In the genomic region with DNA sequence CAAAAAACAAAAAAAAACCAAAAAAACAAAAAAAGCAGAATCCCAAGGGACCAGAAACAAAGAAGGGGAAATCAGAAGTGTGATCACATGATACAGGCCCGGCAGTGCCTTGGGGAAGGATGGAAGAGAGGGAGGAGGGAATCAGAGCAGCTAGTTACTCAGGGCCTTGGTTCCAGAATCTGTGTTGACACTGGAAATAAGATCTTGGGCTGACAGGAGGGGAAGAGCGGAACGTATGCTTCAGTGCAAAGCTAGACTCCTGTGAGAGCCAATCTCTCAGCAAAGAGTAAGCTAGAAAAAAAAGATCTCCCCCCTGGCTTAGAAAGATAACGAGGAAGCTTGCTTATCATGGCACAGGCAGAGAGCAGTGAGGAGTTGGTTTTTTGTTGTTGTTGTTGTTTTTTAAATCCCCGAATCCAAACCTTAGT, we compare ENCODE assay signal across 12 mouse cellular contexts. TPM values are rescaled to one million over a fixed set of nuclear protein-coding genes. Genes with fewer than 3 reads are reported as not detected.
DNase-seq lines count a peak whose midpoint lies in the region; ATAC-seq and TF ChIP-seq lines count a peak whose summit lies in the region.
"Had no signal": no experiment of that assay in that cellular context is flagged by ENCODE, and none has a peak within 500 bp of the region (broad histone marks: within the 10 kb centered on the region; RNA-seq: fewer than 3 reads in every experiment).

No protein-coding gene starts in this region.

- no peak overlapping the region for H3K4me3 ChIP-seq in hindbrain, embryonic 10.5 days
- no peak overlapping the region for H3K4me3 ChIP-seq in hindbrain, postnatal 0 days (ENCODE audit: low read length)
- H3K4me3 ChIP-seq in hindbrain, embryonic 14.5 days (replicated peaks; ENCODE audit: low read length): no peak overlapping the region
- no peak overlapping the region for H3K4me3 ChIP-seq in midbrain, embryonic 14.5 days (replicated peaks; ENCODE audit: low read depth, low read length)
- H3K4me3 ChIP-seq in kidney, embryonic 16.5 days (ENCODE audit: low read length): no peak overlapping the region

- H3K4me2 ChIP-seq in hindbrain, postnatal 0 days (ENCODE audit: low read depth, low read length): no peak overlapping the region
- H3K4me2 ChIP-seq in hindbrain, embryonic 14.5 days (replicated peaks): no peak overlapping the region
- no peak overlapping the region for H3K4me2 ChIP-seq in midbrain, embryonic 14.5 days (ENCODE audit: low read length)
- no peak overlapping the region for H3K4me2 ChIP-seq in kidney, embryonic 16.5 days (replicated peaks; ENCODE audit: low read depth, low read length)

- H3K27ac ChIP-seq in hindbrain, embryonic 10.5 days: peak overlapping the region; percentile 35; the same call in 1 of the 2 replicates
- H3K27ac ChIP-seq in hindbrain, postnatal 0 days: no peak overlapping the region
- H3K27ac ChIP-seq in hindbrain, embryonic 14.5 days: peak overlapping the region; percentile 60; the same call in 1 of the 2 replicates
- H3K27ac ChIP-seq in midbrain, embryonic 14.5 days (replicated peaks; ENCODE audit: low read depth, low read length): peak overlapping the region; percentile 55
- no peak overlapping the region for H3K27ac ChIP-seq in kidney, embryonic 16.5 days (ENCODE audit: low read length)

- H3K9me3 ChIP-seq in hindbrain, embryonic 10.5 days: 0 out of 2 replicates have a peak, but pooled peaks cover 4% of the 10 kb centered on the region
- no peaks in the 10 kb centered on the region for H3K9me3 ChIP-seq in hindbrain, postnatal 0 days (ENCODE audit: low read length)
- H3K9me3 ChIP-seq in hindbrain, embryonic 14.5 days (ENCODE audit: control insufficient read depth, low read length): no peaks in the 10 kb centered on the region
- H3K9me3 ChIP-seq in midbrain, embryonic 14.5 days (ENCODE audit: control insufficient read depth, low read length): no peaks in the 10 kb centered on the region
- H3K9me3 ChIP-seq in kidney, embryonic 16.5 days (ENCODE audit: low read length): 0 out of 2 replicates have a peak, but pooled peaks cover 5% of the 10 kb centered on the region

- DNase-seq in hindbrain, embryonic 10.5 days (ENCODE audit: low spot score): no peak
- no peak for DNase-seq in hindbrain, postnatal 0 days (ENCODE audit: low spot score)
- DNase-seq in embryo, embryonic 10.5 days (ENCODE audit: low spot score): peak; percentile 51
- DNase-seq in hindbrain, embryonic 14.5 days (ENCODE audit: low spot score): peak; percentile 48
- peak; percentile 73 for DNase-seq in midbrain, embryonic 14.5 days
- DNase-seq in lung, postnatal 25 days (ENCODE audit: low spot score): no peak
- DNase-seq: cerebellum, postnatal 25 days; heart, adult 11 months; kidney, postnatal 14 days; lung, adult 18-20 months had no signal

- no peak for TF ChIP-seq CTCF in hindbrain, postnatal 0 days (IDR thresholded peaks at IDR 0.05; ENCODE audit: low read depth)

- H3K9ac ChIP-seq in hindbrain, postnatal 0 days (replicated peaks; ENCODE audit: low read length): no peak overlapping the region; the same call in 1 of the 2 replicates
- no peak overlapping the region for H3K9ac ChIP-seq in hindbrain, embryonic 14.5 days
- H3K9ac ChIP-seq in midbrain, embryonic 14.5 days (replicated peaks; ENCODE audit: low read length): no peak overlapping the region
- H3K9ac ChIP-seq in kidney, embryonic 16.5 days (replicated peaks; ENCODE audit: low read length): no peak overlapping the region

- H3K36me3 ChIP-seq in hindbrain, embryonic 10.5 days: no peaks in the 10 kb centered on the region
- no peaks in the 10 kb centered on the region for H3K36me3 ChIP-seq in hindbrain, postnatal 0 days (ENCODE audit: insufficient read depth, low read length)
- no peaks in the 10 kb centered on the region for H3K36me3 ChIP-seq in hindbrain, embryonic 14.5 days (replicated peaks; ENCODE audit: control insufficient read depth, insufficient read depth)
- no peaks in the 10 kb centered on the region for H3K36me3 ChIP-seq in midbrain, embryonic 14.5 days (ENCODE audit: control insufficient read depth, insufficient read depth, low read length)
- H3K36me3 ChIP-seq in kidney, embryonic 16.5 days (ENCODE audit: insufficient read depth, low read length): no peaks in the 10 kb centered on the region

- no peak for ATAC-seq in hindbrain, postnatal 0 days
- no peak for ATAC-seq in hindbrain, embryonic 14.5 days (ENCODE audit: low FRiP score)
- no peak for ATAC-seq in midbrain, embryonic 14.5 days (ENCODE audit: low FRiP score, low TSS enrichment)
- ATAC-seq in kidney, embryonic 16.5 days (ENCODE audit: low FRiP score, low TSS enrichment): no peak
- ATAC-seq in granulocyte monocyte progenitor cell, adult 5-6 weeks (replicated peaks; ENCODE audit: poor library complexity, severe bottlenecking): no peak

- H3K27me3 ChIP-seq in hindbrain, embryonic 10.5 days (ENCODE audit: insufficient read depth, poor library complexity, severe bottlenecking): peaks cover 17% of the 10 kb centered on the region; the same call in 1 of the 2 replicates
- H3K27me3 ChIP-seq in hindbrain, postnatal 0 days (ENCODE audit: insufficient read depth, low read length): no peaks in the 10 kb centered on the region
- no peaks in the 10 kb centered on the region for H3K27me3 ChIP-seq in hindbrain, embryonic 14.5 days (ENCODE audit: control insufficient read depth, insufficient read depth, low read length)
- no peaks in the 10 kb centered on the region for H3K27me3 ChIP-seq in midbrain, embryonic 14.5 days (ENCODE audit: control insufficient read depth, insufficient read depth, low read length)
- H3K27me3 ChIP-seq in kidney, embryonic 16.5 days (ENCODE audit: insufficient read depth, low read length): no peaks in the 10 kb centered on the region

- H3K4me1 ChIP-seq in hindbrain, embryonic 10.5 days (replicated peaks): peaks cover 52% of the 10 kb centered on the region
- H3K4me1 ChIP-seq in hindbrain, postnatal 0 days (ENCODE audit: insufficient read depth, low read length): peaks cover 8% of the 10 kb centered on the region
- peaks cover 40% of the 10 kb centered on the region for H3K4me1 ChIP-seq in hindbrain, embryonic 14.5 days (replicated peaks; ENCODE audit: control insufficient read depth, insufficient read depth, low read length)
- H3K4me1 ChIP-seq in midbrain, embryonic 14.5 days (ENCODE audit: control insufficient read depth, insufficient read depth, low read length): peaks cover 32% of the 10 kb centered on the region
- peaks cover 19% of the 10 kb centered on the region for H3K4me1 ChIP-seq in kidney, embryonic 16.5 days (ENCODE audit: insufficient read depth, low read length)

- 43% methylated on average over 5 of the region's 5 CpGs for WGBS in hindbrain, embryonic 10.5 days
- WGBS in hindbrain, postnatal 0 days: 45% methylated on average over 5 of the region's 5 CpGs
- WGBS in hindbrain, embryonic 14.5 days: 36% methylated on average over 5 of the region's 5 CpGs
- WGBS in midbrain, embryonic 14.5 days: 20% methylated on average over 5 of the region's 5 CpGs
- WGBS in kidney, embryonic 16.5 days: 35% methylated on average over 5 of the region's 5 CpGs

RNA-seq across cellular contexts. Expression of gene Nfam1, which starts 26.1 kb away (rescaled TPM):
- polyA plus RNA-seq in hindbrain, embryonic 10.5 days (2016; fragmentation: Nextera tagmentation; extraction: Ambion mirVana): 2.8 and 3.6 TPM in 2 replicates
- 1.7 and 3.3 TPM in 2 replicates for total RNA-seq in hindbrain, postnatal 0 days (2014; rRNA removed)
- 1.7 and 1.8 TPM in 2 replicates for polyA plus RNA-seq in hindbrain, postnatal 0 days (2015; fragmentation: Nextera tagmentation; extraction: Ambion mirVana)
- 1.9 and 2.1 TPM in 2 replicates for polyA plus RNA-seq in hindbrain, embryonic 14.5 days (2014; fragmentation: Nextera tagmentation; extraction: Ambion mirVana)
- 1.2 and 2.9 TPM in 2 replicates for polyA plus RNA-seq in midbrain, embryonic 14.5 days (2014; fragmentation: Nextera tagmentation; extraction: Ambion mirVana)
- polyA plus RNA-seq in kidney, embryonic 16.5 days (2015; fragmentation: Nextera tagmentation; extraction: Ambion mirVana): 2.6 and 3.3 TPM in 2 replicates
- 60.7 and 62.4 TPM in 2 replicates for total RNA-seq in granulocyte monocyte progenitor cell, adult 5-6 weeks (2014; fragmentation: Nextera tagmentation)
- total RNA-seq in granulocyte monocyte progenitor cell, adult 5-6 weeks (2017): 45.3 and 52.8 TPM in 2 replicates

RNA-seq across cellular contexts. Expression of gene Serhl, which starts 30.1 kb away (rescaled TPM):
- 57.1 and 58.9 TPM in 2 replicates for polyA plus RNA-seq in hindbrain, embryonic 10.5 days (2016; fragmentation: Nextera tagmentation; extraction: Ambion mirVana)
- 12.6 and 12.9 TPM in 2 replicates for total RNA-seq in hindbrain, postnatal 0 days (2014; rRNA removed)
- polyA plus RNA-seq in hindbrain, postnatal 0 days (2015; fragmentation: Nextera tagmentation; extraction: Ambion mirVana): 37.4 and 38.5 TPM in 2 replicates
- polyA plus RNA-seq in hindbrain, embryonic 14.5 days (2014; fragmentation: Nextera tagmentation; extraction: Ambion mirVana): 31.4 and 34.8 TPM in 2 replicates
- 23.1 and 24.7 TPM in 2 replicates for polyA plus RNA-seq in midbrain, embryonic 14.5 days (2014; fragmentation: Nextera tagmentation; extraction: Ambion mirVana)
- polyA plus RNA-seq in kidney, embryonic 16.5 days (2015; fragmentation: Nextera tagmentation; extraction: Ambion mirVana): 67.5 and 70.7 TPM in 2 replicates
- 48.6 and 66.5 TPM in 2 replicates for total RNA-seq in granulocyte monocyte progenitor cell, adult 5-6 weeks (2014; fragmentation: Nextera tagmentation)
- 28.0 and 39.1 TPM in 2 replicates for total RNA-seq in granulocyte monocyte progenitor cell, adult 5-6 weeks (2017)

Comparison
In these comparisons a context has a peak if more than half of its experiments do, and no peak if none do; other contexts are left out.
1. DNase-seq: peak in embryo, embryonic 10.5 days (single experiment), hindbrain, embryonic 14.5 days (single experiment) and midbrain, embryonic 14.5 days (single experiment); none in hindbrain, embryonic 10.5 days (single experiment), hindbrain, postnatal 0 days (single experiment) and lung, postnatal 25 days (single experiment).
2. H3K27ac ChIP-seq: peak in hindbrain, embryonic 10.5 days (single experiment), hindbrain, embryonic 14.5 days (single experiment) and midbrain, embryonic 14.5 days (single experiment); none in hindbrain, postnatal 0 days (single experiment) and kidney, embryonic 16.5 days (single experiment).